8 mouse cellular contexts compared by ENCODE assay signal in genomic region chr3:95224295-95224694, GRCm38 (mm10). TPM values are rescaled to one million over a fixed set of nuclear protein-coding genes. Genes with fewer than 3 reads are reported as not detected.
A peak's percentile ranks its signal among the peaks of the same experiment; 100 is the strongest.
DNase-seq lines count a peak whose midpoint lies in the region; ATAC-seq lines count a peak whose summit lies in the region.

No protein-coding gene starts in this region.

- 35% methylated on average over 6 of the region's 6 CpGs for WGBS in intestine, embryonic 14.5 days
- WGBS in intestine, embryonic 15.5 days: 26% methylated on average over 6 of the region's 6 CpGs
- WGBS in forebrain, embryonic 15.5 days: 12% methylated on average over 6 of the region's 6 CpGs
- 20% methylated on average over 6 of the region's 6 CpGs for WGBS in midbrain, embryonic 12.5 days

- peak; percentile 70 for DNase-seq in intestine, embryonic 14.5 days (ENCODE audit: low spot score)
- peak; percentile 97 for DNase-seq in R1 (ENCODE audit: low read depth, low spot score)
- no peak for DNase-seq in left cerebral cortex, postnatal 10 days (ENCODE audit: extremely low spot score in 1 of 2, low spot score in 2 of 2)
- no peak for DNase-seq in heart, postnatal 14 days

- H3K4me3 ChIP-seq in intestine, embryonic 14.5 days (ENCODE audit: low read depth, low read length): no peak overlapping the region
- H3K4me3 ChIP-seq in intestine, embryonic 15.5 days (replicated peaks): no peak overlapping the region
- H3K4me3 ChIP-seq in forebrain, embryonic 15.5 days: no peak overlapping the region
- H3K4me3 ChIP-seq in midbrain, embryonic 12.5 days: no peak overlapping the region

- ATAC-seq in intestine, embryonic 14.5 days (replicated peaks; ENCODE audit: low FRiP score, low TSS enrichment, low read depth): no peak
- no peak for ATAC-seq in intestine, embryonic 15.5 days
- ATAC-seq in forebrain, embryonic 15.5 days (replicated peaks): no peak
- ATAC-seq in midbrain, embryonic 12.5 days (ENCODE audit: low FRiP score, low read depth): no peak
- no peak for ATAC-seq in granulocyte monocyte progenitor cell, adult 5-6 weeks (replicated peaks; ENCODE audit: poor library complexity, severe bottlenecking)

- peaks cover 45% of the 10 kb centered on the region for H3K36me3 ChIP-seq in intestine, embryonic 14.5 days (ENCODE audit: control insufficient read depth, insufficient read depth, low read length)
- H3K36me3 ChIP-seq in intestine, embryonic 15.5 days: peaks cover 9% of the 10 kb centered on the region; the same call in 1 of the 2 replicates
- H3K36me3 ChIP-seq in forebrain, embryonic 15.5 days: peaks cover 58% of the 10 kb centered on the region
- H3K36me3 ChIP-seq in midbrain, embryonic 12.5 days: peaks cover 60% of the 10 kb centered on the region

- no peaks in the 10 kb centered on the region for H3K9me3 ChIP-seq in intestine, embryonic 14.5 days (ENCODE audit: control insufficient read depth, low read length)
- no peaks in the 10 kb centered on the region for H3K9me3 ChIP-seq in intestine, embryonic 15.5 days
- H3K9me3 ChIP-seq in forebrain, embryonic 15.5 days: no peaks in the 10 kb centered on the region
- H3K9me3 ChIP-seq in midbrain, embryonic 12.5 days: no peaks in the 10 kb centered on the region

- H3K27ac ChIP-seq in intestine, embryonic 14.5 days (ENCODE audit: low read depth): no peak overlapping the region
- H3K27ac ChIP-seq in intestine, embryonic 15.5 days: no peak overlapping the region
- H3K27ac ChIP-seq in forebrain, embryonic 15.5 days (replicated peaks): no peak overlapping the region
- no peak overlapping the region for H3K27ac ChIP-seq in midbrain, embryonic 12.5 days (replicated peaks)

- no peak overlapping the region for H3K9ac ChIP-seq in intestine, embryonic 14.5 days (ENCODE audit: low read length)
- H3K9ac ChIP-seq in intestine, embryonic 15.5 days: no peak overlapping the region
- peak overlapping the region; percentile 11; the same call in 1 of the 2 replicates for H3K9ac ChIP-seq in forebrain, embryonic 15.5 days (replicated peaks)
- 0 out of 2 replicates have a peak overlapping the region, but pooled peaks have one; percentile 24 for H3K9ac ChIP-seq in midbrain, embryonic 12.5 days (replicated peaks)

- peaks cover 8% of the 10 kb centered on the region; the same call in 1 of the 2 replicates for H3K4me1 ChIP-seq in intestine, embryonic 14.5 days (replicated peaks; ENCODE audit: control insufficient read depth, insufficient read depth, low read length)
- no peaks in the 10 kb centered on the region; the same call in 1 of the 2 replicates for H3K4me1 ChIP-seq in intestine, embryonic 15.5 days (replicated peaks)
- peaks cover 49% of the 10 kb centered on the region for H3K4me1 ChIP-seq in forebrain, embryonic 15.5 days
- H3K4me1 ChIP-seq in midbrain, embryonic 12.5 days: peaks cover 25% of the 10 kb centered on the region

- H3K4me2 ChIP-seq in intestine, embryonic 14.5 days (ENCODE audit: low read length): no peak overlapping the region
- no peak overlapping the region for H3K4me2 ChIP-seq in intestine, embryonic 15.5 days (replicated peaks)
- peak overlapping the region; percentile 26 for H3K4me2 ChIP-seq in forebrain, embryonic 15.5 days (replicated peaks)
- peak overlapping the region; percentile 14 for H3K4me2 ChIP-seq in midbrain, embryonic 12.5 days (replicated peaks)

- no peaks in the 10 kb centered on the region for H3K27me3 ChIP-seq in intestine, embryonic 14.5 days (replicated peaks; ENCODE audit: control insufficient read depth, insufficient read depth, low read length)
- H3K27me3 ChIP-seq in intestine, embryonic 15.5 days (replicated peaks): no peaks in the 10 kb centered on the region
- no peaks in the 10 kb centered on the region for H3K27me3 ChIP-seq in forebrain, embryonic 15.5 days
- H3K27me3 ChIP-seq in midbrain, embryonic 12.5 days: no peaks in the 10 kb centered on the region

- intact Hi-C loops in left cerebral cortex, postnatal 10 days (cut with DNase I): no loop called here
- intact Hi-C loops in heart, postnatal 14 days (cut with DNase I): no loop called here

RNA-seq across cellular contexts. Expression of gene Cdc42se1, which starts 4.2 kb away (rescaled TPM):
- polyA plus RNA-seq in intestine, embryonic 14.5 days (2014; fragmentation: Nextera tagmentation; extraction: Ambion mirVana): 92.6 and 98.7 TPM in 2 replicates
- polyA plus RNA-seq in intestine, embryonic 15.5 days (2015; fragmentation: Nextera tagmentation; extraction: Ambion mirVana): 70.2 and 74.3 TPM in 2 replicates
- 88.5 and 90.0 TPM in 2 replicates for polyA plus RNA-seq in forebrain, embryonic 15.5 days (2015; fragmentation: Nextera tagmentation; extraction: Ambion mirVana)
- 91.0 and 93.9 TPM in 2 replicates for polyA plus RNA-seq in midbrain, embryonic 12.5 days (2016; fragmentation: Nextera tagmentation; extraction: Ambion mirVana)
- 93.6 and 99.1 TPM in 2 replicates for total RNA-seq in granulocyte monocyte progenitor cell, adult 5-6 weeks (2014; fragmentation: Nextera tagmentation)
- 43.0 and 61.6 TPM in 2 replicates for total RNA-seq in granulocyte monocyte progenitor cell, adult 5-6 weeks (2017)
- 10 to 100 TPM; 66.1 to 71.3 TPM for total RNA-seq in left cerebral cortex, postnatal 10 days (2021)
- total RNA-seq in heart, postnatal 14 days (2021): 10 to 100 TPM; 31.9 to 33.6 TPM

RNA-seq across cellular contexts. Expression of gene Gabpb2, which starts 6.6 kb away (rescaled TPM):
- 10.8 and 10.9 TPM in 2 replicates for polyA plus RNA-seq in intestine, embryonic 14.5 days (2014; fragmentation: Nextera tagmentation; extraction: Ambion mirVana)
- 8.0 and 8.5 TPM in 2 replicates for polyA plus RNA-seq in intestine, embryonic 15.5 days (2015; fragmentation: Nextera tagmentation; extraction: Ambion mirVana)
- 4.8 and 5.9 TPM in 2 replicates for polyA plus RNA-seq in forebrain, embryonic 15.5 days (2015; fragmentation: Nextera tagmentation; extraction: Ambion mirVana)
- 11.0 and 11.6 TPM in 2 replicates for polyA plus RNA-seq in midbrain, embryonic 12.5 days (2016; fragmentation: Nextera tagmentation; extraction: Ambion mirVana)
- 36.0 and 54.3 TPM in 2 replicates for total RNA-seq in granulocyte monocyte progenitor cell, adult 5-6 weeks (2014; fragmentation: Nextera tagmentation)
- 39.8 and 43.6 TPM in 2 replicates for total RNA-seq in granulocyte monocyte progenitor cell, adult 5-6 weeks (2017)
- total RNA-seq in left cerebral cortex, postnatal 10 days (2021): 1 to 10 TPM; 7.6 to 8.5 TPM
- 10 to 100 TPM; 14.9 to 15.0 TPM for total RNA-seq in heart, postnatal 14 days (2021)

RNA-seq across cellular contexts. Expression of gene Mllt11, which starts 7.7 kb away (rescaled TPM):
- polyA plus RNA-seq in intestine, embryonic 14.5 days (2014; fragmentation: Nextera tagmentation; extraction: Ambion mirVana): 38.5 and 38.9 TPM in 2 replicates
- polyA plus RNA-seq in intestine, embryonic 15.5 days (2015; fragmentation: Nextera tagmentation; extraction: Ambion mirVana): 19.0 and 20.2 TPM in 2 replicates
- 254 and 266 TPM in 2 replicates for polyA plus RNA-seq in forebrain, embryonic 15.5 days (2015; fragmentation: Nextera tagmentation; extraction: Ambion mirVana)
- polyA plus RNA-seq in midbrain, embryonic 12.5 days (2016; fragmentation: Nextera tagmentation; extraction: Ambion mirVana): 101 and 106 TPM in 2 replicates
- total RNA-seq in granulocyte monocyte progenitor cell, adult 5-6 weeks (2014; fragmentation: Nextera tagmentation): 3.2 and 6.9 TPM in 2 replicates
- 1.7 and 1.9 TPM in 2 replicates for total RNA-seq in granulocyte monocyte progenitor cell, adult 5-6 weeks (2017)
- total RNA-seq in left cerebral cortex, postnatal 10 days (2021): 100 to 1,000 TPM; 599 to 606 TPM
- 1 to 10 TPM; 6.7 to 7.8 TPM for total RNA-seq in heart, postnatal 14 days (2021)

RNA-seq across cellular contexts. Expression of gene Gm128, which starts 17.1 kb away (rescaled TPM):
- polyA plus RNA-seq in intestine, embryonic 14.5 days (2014; fragmentation: Nextera tagmentation; extraction: Ambion mirVana): 0.26 and 0.40 TPM in 2 replicates
- 0.16 and 0.20 TPM in 2 replicates for polyA plus RNA-seq in intestine, embryonic 15.5 days (2015; fragmentation: Nextera tagmentation; extraction: Ambion mirVana)
- 0.11 and 0.15 TPM in 2 replicates for polyA plus RNA-seq in forebrain, embryonic 15.5 days (2015; fragmentation: Nextera tagmentation; extraction: Ambion mirVana)
- 0.26 TPM in 1 of 2 replicates, not detected in the other for polyA plus RNA-seq in midbrain, embryonic 12.5 days (2016; fragmentation: Nextera tagmentation; extraction: Ambion mirVana)
- 1.0 TPM in 1 of 2 replicates, not detected in the other for total RNA-seq in granulocyte monocyte progenitor cell, adult 5-6 weeks (2014; fragmentation: Nextera tagmentation)
- 0.22 and 1.8 TPM in 2 replicates for total RNA-seq in granulocyte monocyte progenitor cell, adult 5-6 weeks (2017)
- not detected for total RNA-seq in left cerebral cortex, postnatal 10 days (2021)
- total RNA-seq in heart, postnatal 14 days (2021): not detected

RNA-seq across cellular contexts. Expression of gene Bnipl, which starts 26.7 kb away (rescaled TPM):
- polyA plus RNA-seq in intestine, embryonic 14.5 days (2014; fragmentation: Nextera tagmentation; extraction: Ambion mirVana): 1.0 and 1.7 TPM in 2 replicates
- polyA plus RNA-seq in intestine, embryonic 15.5 days (2015; fragmentation: Nextera tagmentation; extraction: Ambion mirVana): 0.36 and 0.56 TPM in 2 replicates
- 0.10 TPM in 1 of 2 replicates, not detected in the other for polyA plus RNA-seq in forebrain, embryonic 15.5 days (2015; fragmentation: Nextera tagmentation; extraction: Ambion mirVana)
- 0.33 and 0.38 TPM in 2 replicates for polyA plus RNA-seq in midbrain, embryonic 12.5 days (2016; fragmentation: Nextera tagmentation; extraction: Ambion mirVana)
- total RNA-seq in granulocyte monocyte progenitor cell, adult 5-6 weeks (2014; fragmentation: Nextera tagmentation): 0.88 TPM in 1 of 2 replicates, not detected in the other
- not detected in 2 replicates for total RNA-seq in granulocyte monocyte progenitor cell, adult 5-6 weeks (2017)
- under 1 TPM; 0.58 to 0.63 TPM for total RNA-seq in left cerebral cortex, postnatal 10 days (2021)
- under 1 TPM in 1 of 2 experiments, not detected in 1; 0.32 TPM for total RNA-seq in heart, postnatal 14 days (2021)

Comparison
In these comparisons a context has a peak if more than half of its experiments do, and no peak if none do; other contexts are left out.
1. DNase-seq: peak in intestine, embryonic 14.5 days (single experiment) and R1 (single experiment); none in left cerebral cortex, postnatal 10 days (0 of 2) and heart, postnatal 14 days (0 of 2).
2. H3K4me2 ChIP-seq: peak in forebrain, embryonic 15.5 days (single experiment) and midbrain, embryonic 12.5 days (single experiment); none in intestine, embryonic 14.5 days (single experiment) and intestine, embryonic 15.5 days (single experiment).
3. H3K9ac ChIP-seq: peak in forebrain, embryonic 15.5 days (single experiment) and midbrain, embryonic 12.5 days (single experiment); none in intestine, embryonic 14.5 days (single experiment) and intestine, embryonic 15.5 days (single experiment).